Mouse (Mus musculus): Measurements from ENCODE around the gene Ppp1r14a. TPM values are rescaled to one million over a fixed set of nuclear protein-coding genes. Genes with fewer than 3 reads are reported as not detected.

Gene Ppp1r14a
- polyA plus RNA-seq (2012; rRNA removed), result 3.5 and 4.5 TPM in 2 replicates

GRCm38 (mm10) chr7:29288942-29289638 is at the start of gene Ppp1r14a:
Gene Ppp1r14a (plus strand): TSS chr7:29289308.

GRCm38 (mm10) chr7:29248261-29248841 is 40.8 kb upstream of the Ppp1r14a start, which contains the start of gene 2200002D01Rik:
Gene 2200002D01Rik (minus strand): TSS chr7:29248466.

GRCm38 (mm10) chr7:29281201-29282073 is 7.7 kb upstream of the Ppp1r14a start, which contains the start of gene Spint2:
Gene Spint2 (minus strand): TSS chr7:29281912.

GRCm38 (mm10) chr7:29303738-29304462 is 14.8 kb downstream of the Ppp1r14a start, which contains the start of gene Dpf1:
Gene Dpf1 (plus strand): TSS chr7:29303951.

Other genes with a start within 250 kb of the Ppp1r14a start
- 12.3 and 12.4 TPM in 2 replicates for gene Ryr1, start 164.1 kb upstream of the Ppp1r14a start, polyA plus RNA-seq (2012; rRNA removed)
- 3.1 and 4.0 TPM in 2 replicates for gene Rasgrp4, start 154.5 kb upstream of the Ppp1r14a start, polyA plus RNA-seq (2012; rRNA removed)
- gene Fam98c, start 133.1 kb upstream of the Ppp1r14a start, polyA plus RNA-seq (2012; rRNA removed), result 27.0 and 27.4 TPM in 2 replicates
- 0.41 and 0.43 TPM in 2 replicates for gene Ggn, start 119.1 kb upstream of the Ppp1r14a start, polyA plus RNA-seq (2012; rRNA removed)
- gene Spred3, start 118.9 kb upstream of the Ppp1r14a start, polyA plus RNA-seq (2012; rRNA removed), result 26.7 and 27.6 TPM in 2 replicates
- 245 and 257 TPM in 2 replicates for gene Psmd8, start 108.6 kb upstream of the Ppp1r14a start, polyA plus RNA-seq (2012; rRNA removed)
- gene Catsperg1, start 75.3 kb upstream of the Ppp1r14a start, polyA plus RNA-seq (2012; rRNA removed), result 12.7 and 13.0 TPM in 2 replicates
- 0.74 and 0.91 TPM in 2 replicates for gene Kcnk6, start 56.8 kb upstream of the Ppp1r14a start, polyA plus RNA-seq (2012; rRNA removed)
- gene Yif1b, start 51.0 kb upstream of the Ppp1r14a start, polyA plus RNA-seq (2012; rRNA removed), result 66.8 and 73.6 TPM in 2 replicates
- 0.19 and 1.2 TPM in 2 replicates for gene 2200002D01Rik, start 40.8 kb upstream of the Ppp1r14a start, polyA plus RNA-seq (2012; rRNA removed)
- gene Spint2, start 7.4 kb upstream of the Ppp1r14a start, polyA plus RNA-seq (2012; rRNA removed), result 57.9 and 58.2 TPM in 2 replicates
- 116 and 152 TPM in 2 replicates for gene Dpf1, start 14.6 kb downstream of the Ppp1r14a start, polyA plus RNA-seq (2012; rRNA removed)
- 25.4 and 32.7 TPM in 2 replicates for gene Sipa1l3, start 229.3 kb downstream of the Ppp1r14a start, polyA plus RNA-seq (2012; rRNA removed)